Mouse (Mus musculus): ENCODE measurements around the gene Syce2.
"Not testable (repeated sequence)": the region's sequence is repeated elsewhere in the genome, so short reads cannot be mapped to it uniquely, and the experiment has no call there.

Syce2 gene

GRCm38 (mm10) chr8:84871376-84872308, at the start of gene Syce2:
TSS of gene Syce2 (plus strand) at chr8:84872111.
- DNase-seq (ENCODE audit: low spot score) = no peak

GRCm38 (mm10) chr8:84822723-84823122, 49.2 kb upstream of the Syce2 start, which contains the start of gene Dand5:
TSS of gene Dand5 (minus strand) at chr8:84822823.
- DNase-seq (ENCODE audit: low spot score) = no peak

- DNase-seq (ENCODE audit: low spot score) = no peak
These were observed 48.3 kb upstream of the Syce2 start for GRCm38 (mm10) chr8:84823653-84824052.

GRCm38 (mm10) chr8:84825636-84826035, 46.3 kb upstream of the Syce2 start:
- no peak for DNase-seq (ENCODE audit: low spot score)

- DNase-seq (ENCODE audit: low spot score) = not testable (repeated sequence)
These were observed 45.4 kb upstream of the Syce2 start for GRCm38 (mm10) chr8:84826518-84826917.

GRCm38 (mm10) chr8:84831490-84831889, 40.4 kb upstream of the Syce2 start, which contains the start of gene Gadd45gip1:
TSS of gene Gadd45gip1 (plus strand) at chr8:84831522.
- DNase-seq (ENCODE audit: low spot score) = no peak

GRCm38 (mm10) chr8:84832034-84832717, 39.7 kb upstream of the Syce2 start:
- no peak for DNase-seq (ENCODE audit: low spot score)

GRCm38 (mm10) chr8:84832759-84833742, 38.9 kb upstream of the Syce2 start:
- DNase-seq (ENCODE audit: low spot score) = no peak

- DNase-seq (ENCODE audit: low spot score) = no peak
These were observed 37.7 kb upstream of the Syce2 start for GRCm38 (mm10) chr8:84834002-84834865.

- peak; percentile 72 for DNase-seq (ENCODE audit: low spot score)
These were observed 36.8 kb upstream of the Syce2 start for GRCm38 (mm10) chr8:84834866-84835855.

GRCm38 (mm10) chr8:84837149-84837911, 34.6 kb upstream of the Syce2 start:
- no peak for DNase-seq (ENCODE audit: low spot score)

GRCm38 (mm10) chr8:84837912-84838470, 33.9 kb upstream of the Syce2 start:
- no peak for DNase-seq (ENCODE audit: low spot score)

GRCm38 (mm10) chr8:84838513-84838912, 33.4 kb upstream of the Syce2 start:
- DNase-seq (ENCODE audit: low spot score) = no peak

- DNase-seq (ENCODE audit: low spot score) = no peak
These were observed 32.5 kb upstream of the Syce2 start for GRCm38 (mm10) chr8:84839411-84839810.

GRCm38 (mm10) chr8:84839875-84840247, 32.0 kb upstream of the Syce2 start:
- no peak for DNase-seq (ENCODE audit: low spot score)

- DNase-seq (ENCODE audit: low spot score) = peak; percentile 78
These were observed 31.5 kb upstream of the Syce2 start, which contains the start of gene Rad23a for GRCm38 (mm10) chr8:84840248-84840999. TSS of gene Rad23a (minus strand) at chr8:84840665.

- DNase-seq (ENCODE audit: low spot score) = no peak
These were observed 30.4 kb upstream of the Syce2 start for GRCm38 (mm10) chr8:84841514-84841913.
